Mouse (Mus musculus) liver, postnatal 0 days (tissue): Measurements from ENCODE around the gene Capn5.

Experiments used
- CTCF ChIP-seq: sonication (generic); IDR thresholded peaks from 2 replicates; pipeline ENCODE4 v1.5.1; 2016; ENCODE audit warnings: antibody characterized with exemption, low read depth
- EP300 ChIP-seq: IDR thresholded peaks from 2 replicates; pipeline ENCODE4 v1.6.1; 2016; ENCODE audit warnings: antibody characterized with exemption, low read depth, mild to moderate bottlenecking

DNA sequence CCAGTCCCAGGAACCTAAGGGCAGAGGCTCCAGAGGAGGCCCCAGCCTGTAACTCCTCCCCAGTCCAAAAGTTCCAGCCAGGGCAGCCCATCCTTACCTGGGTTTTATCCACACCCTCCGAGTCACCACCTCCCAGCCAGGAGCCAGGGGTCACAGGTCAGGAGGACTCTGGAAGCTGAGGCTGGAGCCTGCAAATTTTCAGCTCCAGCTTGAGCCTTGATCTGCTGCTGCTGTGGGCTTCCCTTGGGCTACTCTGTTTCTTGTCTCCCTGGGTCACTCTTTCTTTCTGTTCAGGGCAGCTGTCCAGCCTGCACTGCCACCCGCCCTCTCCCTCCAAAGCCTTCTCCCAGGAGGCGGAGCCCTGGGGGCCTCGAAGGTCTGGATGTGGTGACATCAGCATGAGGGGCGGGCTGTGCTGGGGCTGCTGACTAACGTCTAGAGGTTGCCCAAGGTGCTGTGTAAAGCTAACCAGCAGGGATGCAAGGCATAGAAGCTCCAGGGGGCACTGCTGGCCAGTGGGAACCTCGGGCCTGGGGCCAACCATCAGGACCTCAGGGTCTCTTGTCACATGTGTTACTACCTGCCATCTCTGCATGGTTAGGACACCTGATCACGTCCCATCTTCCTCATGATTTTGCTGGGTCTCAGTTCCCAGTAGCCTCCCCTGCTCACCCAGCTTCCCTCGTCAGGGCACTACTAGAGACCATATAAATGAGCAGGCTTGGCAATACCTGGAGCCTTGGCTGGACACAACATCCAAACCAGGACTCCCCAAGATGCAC, 58.7 kb downstream of the Capn5 start, which contains the start of gene Myo7a:
- TF ChIP-seq EP300, result no peak
- TF ChIP-seq CTCF, result no peak
